Mouse (Mus musculus) heart, adult 8-10 months (tissue): ENCODE results near the gene Slc2a10. TPM values are rescaled to one million over a fixed set of nuclear protein-coding genes. Genes with fewer than 3 reads are reported as not detected.

Experiments
- DNase-seq: peaks from one replicate; pipeline ENCODE4 v3.0.0; 2022; ENCODE audit warnings: low spot score
- total RNA-seq, 4 experiments: library from RNA; stranded (reverse); gene quantifications; 2 replicates each; pipeline ENCODE4 v1.2.4; 2022

Slc2a10 gene
- total RNA-seq: 1 to 10 TPM; 6.2 to 8.2 (median 7.7) TPM

DNA sequence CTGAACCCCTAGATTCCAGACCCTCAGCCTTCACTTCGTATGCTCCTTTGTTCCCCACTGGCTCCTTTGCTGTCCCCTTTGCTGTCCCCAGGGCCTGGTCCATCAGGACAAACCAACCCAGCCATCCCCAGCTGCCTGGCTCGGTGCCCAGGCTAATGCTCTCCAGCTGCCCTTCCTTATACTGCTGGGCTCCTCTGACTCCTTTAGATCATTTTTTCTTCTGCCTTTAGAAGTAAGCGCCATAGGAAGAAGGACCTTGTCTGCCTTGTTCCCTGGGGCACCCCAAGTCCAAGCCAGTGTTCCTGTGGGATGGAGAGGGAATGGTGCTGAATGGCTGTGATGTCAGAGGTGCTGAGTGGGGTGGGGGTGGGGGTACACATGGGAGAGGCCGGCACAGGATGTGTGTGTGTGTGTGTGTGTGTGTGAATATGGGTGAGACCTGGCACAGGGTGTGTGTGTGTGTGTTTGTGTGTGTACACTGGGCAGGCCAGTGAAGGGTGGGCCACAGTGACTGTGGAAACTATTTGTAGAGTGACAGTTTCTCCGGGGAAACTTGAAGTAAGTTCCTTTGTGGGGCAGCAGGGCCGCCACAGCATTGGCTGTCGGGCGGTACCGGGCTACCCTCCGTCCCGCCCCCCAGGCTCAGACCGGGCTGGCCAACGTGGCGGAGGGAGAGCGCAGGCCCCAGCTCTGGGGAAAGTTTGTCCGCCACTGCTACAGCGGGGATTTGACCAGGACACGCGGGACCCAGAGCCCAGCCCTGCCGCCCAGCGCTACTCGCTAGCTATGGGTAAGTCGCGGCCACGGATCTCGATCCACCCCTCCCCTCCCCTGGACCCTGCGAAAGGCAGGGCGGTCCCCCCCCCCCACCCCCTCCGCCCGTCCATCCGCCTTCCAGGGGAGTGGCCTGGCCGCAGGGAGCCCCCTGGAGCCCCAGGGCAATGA, at the start of gene Slc2a10:
Gene Slc2a10, plus strand, starts transcription at position 529 of the 945 bp plus-strand sequence.
- peak; percentile 45 for DNase-seq

DNA sequence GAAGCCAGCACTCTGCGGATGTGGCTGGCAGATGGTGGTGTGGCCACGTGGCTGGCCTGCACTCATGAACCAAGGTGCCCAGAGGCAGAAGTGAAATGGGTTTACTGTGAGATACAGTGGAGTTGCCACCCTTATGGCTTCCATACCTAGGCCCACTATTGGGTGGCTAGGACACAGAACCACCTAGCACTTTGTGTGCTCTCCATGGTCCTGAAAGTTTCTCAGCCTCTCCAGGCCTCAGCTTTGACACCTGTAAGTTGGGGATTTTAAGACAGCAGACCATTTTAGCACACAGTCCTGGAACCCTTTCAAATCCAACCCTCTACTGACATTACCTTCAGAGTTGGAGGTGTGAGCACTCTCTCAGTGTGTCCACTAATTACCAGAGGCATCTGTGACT, 46.9 kb upstream of the Slc2a10 start:
- DNase-seq: no peak

DNA sequence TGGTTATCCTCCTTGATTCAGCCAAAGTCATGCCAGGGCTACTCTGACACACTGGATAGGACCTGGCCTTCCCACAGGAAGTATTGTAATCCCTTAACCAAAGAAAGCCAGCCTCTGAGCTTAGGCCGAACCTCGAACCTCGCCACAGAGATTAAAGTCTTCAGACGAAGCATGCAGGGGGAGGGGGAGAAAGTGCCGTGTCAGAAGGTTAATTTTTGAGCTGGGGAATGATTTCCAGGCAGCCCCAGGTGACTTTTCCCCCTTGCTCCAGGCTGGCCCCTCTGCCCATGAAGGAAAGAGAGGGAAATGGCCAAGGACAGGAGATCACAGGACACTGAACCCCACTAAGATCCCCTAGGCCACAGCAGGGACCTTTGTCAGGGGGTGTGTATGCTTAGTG, 45.4 kb upstream of the Slc2a10 start:
- no peak for DNase-seq

DNA sequence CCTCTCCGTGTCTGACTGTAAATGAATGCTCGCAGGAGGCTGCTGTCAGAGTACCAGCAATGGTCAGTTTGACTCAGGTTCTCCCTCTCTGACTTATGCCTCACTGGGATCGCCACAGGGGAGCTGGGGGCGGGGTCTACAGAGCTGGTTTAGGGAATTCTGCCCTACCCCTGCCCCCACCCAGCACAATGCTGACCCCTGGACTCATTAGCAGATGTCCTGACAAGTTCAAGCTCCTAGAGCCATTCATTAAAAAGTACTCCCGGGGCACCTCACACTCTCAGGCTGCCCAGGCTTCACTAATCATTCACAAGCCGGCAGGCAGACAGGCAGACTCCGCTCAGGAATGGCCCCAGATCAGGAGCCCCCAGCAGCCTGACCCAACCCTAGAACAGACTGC, 43.9 kb upstream of the Slc2a10 start:
- no peak for DNase-seq

DNA sequence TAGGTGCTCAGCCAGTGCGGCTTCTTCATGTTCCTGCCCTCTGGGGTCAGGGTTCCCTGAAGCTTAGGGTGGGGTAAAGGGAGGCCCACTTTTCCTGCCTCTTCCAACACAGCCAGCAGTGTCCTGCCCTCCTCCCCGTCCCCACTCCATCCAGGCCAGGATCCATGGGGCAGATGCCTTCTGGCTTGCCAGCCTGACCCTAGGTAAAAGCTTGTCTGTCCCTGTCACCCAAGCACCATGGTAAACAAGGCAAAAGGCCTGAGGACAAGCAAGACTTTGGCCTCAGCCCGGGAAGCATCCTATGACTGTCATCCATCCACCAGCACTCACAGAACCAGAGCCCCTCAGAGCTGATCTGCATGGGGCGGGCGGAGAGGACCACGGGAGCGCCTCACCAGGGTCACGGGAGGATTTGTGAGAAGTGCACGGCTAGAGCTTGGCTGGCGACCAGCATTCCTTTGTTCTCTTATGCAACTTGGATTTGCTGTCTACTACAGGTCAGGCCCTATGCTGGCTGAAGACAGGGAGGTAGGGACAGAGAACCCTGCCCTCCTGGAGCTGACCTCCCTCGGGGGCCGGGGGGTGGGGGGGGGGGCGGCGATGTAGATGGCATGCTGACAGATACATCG, 35.6 kb upstream of the Slc2a10 start:
- DNase-seq: peak; percentile 26

DNA sequence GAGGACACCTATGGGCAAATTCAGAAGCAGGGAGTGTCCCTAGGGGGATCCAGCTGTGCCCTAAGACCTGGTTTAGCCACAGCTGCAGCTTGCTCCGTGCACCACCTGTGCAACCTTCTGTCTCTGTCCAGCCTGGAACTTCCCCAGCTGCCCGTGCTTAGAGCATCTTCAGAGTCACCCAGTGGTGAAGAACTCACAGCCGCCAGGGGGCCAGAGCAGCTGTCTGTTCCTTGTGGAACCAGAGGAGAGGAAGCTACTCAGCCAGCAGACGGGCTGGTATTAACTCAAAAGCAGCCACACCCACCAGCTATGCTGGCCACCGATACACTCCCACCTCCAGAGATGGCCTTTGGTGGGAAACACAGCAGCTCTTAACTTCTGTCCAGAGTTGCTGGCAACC, 33.4 kb upstream of the Slc2a10 start:
- DNase-seq: no peak

DNA sequence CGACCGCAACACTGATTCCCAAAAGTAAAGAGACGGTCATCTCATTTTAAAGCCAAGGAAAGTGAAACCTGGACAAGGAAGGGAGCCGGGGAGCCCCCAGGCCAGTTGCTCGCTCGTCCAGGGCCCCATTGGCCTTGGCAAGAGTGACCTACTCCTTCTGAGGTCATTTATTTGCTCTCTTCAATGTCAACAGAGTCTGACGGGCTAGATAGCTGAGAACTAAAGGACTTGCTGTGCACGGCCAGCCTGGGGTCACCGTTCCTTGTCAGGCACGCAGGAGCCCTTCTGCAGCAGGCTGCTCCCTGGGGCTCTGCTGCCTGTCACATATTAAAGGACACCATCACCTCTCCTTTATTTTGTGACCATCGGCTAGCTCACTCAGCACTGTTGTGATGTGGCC, 31.6 kb upstream of the Slc2a10 start:
- DNase-seq: no peak

DNA sequence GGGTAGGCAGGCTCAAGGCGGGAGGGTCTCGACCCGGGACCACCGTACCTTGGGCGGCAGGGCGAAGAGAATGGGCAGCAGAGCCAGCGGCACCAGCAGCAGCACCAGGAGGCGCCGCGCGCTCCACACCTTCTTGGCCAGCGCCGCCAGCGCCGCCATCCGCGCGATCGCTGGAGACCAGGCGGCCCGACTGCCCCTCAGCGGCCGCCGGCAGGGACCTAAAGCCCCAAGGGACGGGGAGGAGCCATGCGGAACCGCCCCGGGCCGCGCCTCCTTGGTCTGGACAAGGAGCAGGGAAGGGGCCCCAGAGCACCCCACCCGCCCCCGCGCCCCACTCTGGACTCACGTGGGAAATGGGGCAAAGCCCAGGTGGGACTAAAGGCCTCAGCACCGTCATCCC, 30.6 kb upstream of the Slc2a10 start, which contains the start of gene Slc13a3:
Gene Slc13a3, minus strand, starts transcription at position 228 of the 400 bp plus-strand sequence.
- DNase-seq: no peak

DNA sequence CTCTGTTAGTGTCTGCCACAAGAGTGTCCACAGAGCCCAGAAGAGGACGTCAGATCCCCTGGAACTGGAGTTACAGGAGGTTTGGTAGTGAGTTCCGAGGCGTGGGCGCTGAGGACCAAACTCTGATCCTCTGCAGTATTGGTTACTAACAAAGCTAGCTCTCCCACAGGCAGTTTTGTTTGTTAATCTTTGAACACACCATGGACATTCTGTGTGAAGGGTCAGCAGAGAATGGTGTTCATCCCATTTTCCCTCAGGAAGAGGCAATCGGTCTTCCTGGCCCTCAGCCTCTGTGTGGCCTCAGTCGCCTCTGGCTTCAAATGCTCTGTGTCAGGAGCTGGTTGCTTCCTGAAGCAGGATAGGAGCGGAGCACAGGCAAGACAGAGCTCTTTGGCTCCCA, 28.2 kb upstream of the Slc2a10 start:
- no peak for DNase-seq

DNA sequence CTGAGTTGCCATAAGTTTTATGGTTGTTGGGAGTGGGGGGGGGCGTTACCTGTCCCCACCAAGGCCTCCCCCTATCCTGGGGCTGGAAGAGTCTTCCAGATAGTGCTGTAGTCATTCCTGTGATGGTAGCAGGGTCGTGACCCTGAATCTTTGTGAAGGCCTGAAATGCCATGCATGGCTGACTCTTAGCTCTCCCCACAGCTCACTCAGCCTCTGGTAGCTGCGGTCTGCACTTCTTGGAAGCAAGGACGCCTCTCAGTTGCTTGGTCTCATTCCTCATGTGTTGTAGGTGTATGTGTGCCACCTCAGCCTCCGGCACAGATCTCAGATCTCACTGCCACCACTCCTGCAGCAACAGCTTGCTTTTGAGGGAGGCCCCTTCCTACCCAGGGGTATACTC, 27.7 kb upstream of the Slc2a10 start:
- DNase-seq: no peak

DNA sequence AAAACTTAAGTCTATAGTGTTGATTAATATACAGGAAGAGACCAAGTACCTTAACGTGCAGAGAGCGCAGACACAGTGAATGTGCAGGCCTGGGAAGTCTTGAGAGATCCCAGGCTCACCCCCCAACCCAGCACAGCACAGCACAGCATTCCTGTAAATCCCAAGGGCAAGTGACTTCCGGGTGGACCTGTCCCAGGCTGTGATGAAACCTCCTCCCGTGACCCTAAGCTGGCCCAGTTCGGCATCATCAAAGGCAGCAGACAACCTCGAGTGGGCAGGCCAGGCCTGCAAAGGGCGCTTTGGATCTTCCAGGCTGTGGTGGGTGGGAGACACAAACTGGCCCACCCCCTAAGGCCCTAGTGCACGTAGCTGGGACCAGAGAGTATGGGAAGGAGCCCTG, 21.6 kb upstream of the Slc2a10 start:
- no peak for DNase-seq

DNA sequence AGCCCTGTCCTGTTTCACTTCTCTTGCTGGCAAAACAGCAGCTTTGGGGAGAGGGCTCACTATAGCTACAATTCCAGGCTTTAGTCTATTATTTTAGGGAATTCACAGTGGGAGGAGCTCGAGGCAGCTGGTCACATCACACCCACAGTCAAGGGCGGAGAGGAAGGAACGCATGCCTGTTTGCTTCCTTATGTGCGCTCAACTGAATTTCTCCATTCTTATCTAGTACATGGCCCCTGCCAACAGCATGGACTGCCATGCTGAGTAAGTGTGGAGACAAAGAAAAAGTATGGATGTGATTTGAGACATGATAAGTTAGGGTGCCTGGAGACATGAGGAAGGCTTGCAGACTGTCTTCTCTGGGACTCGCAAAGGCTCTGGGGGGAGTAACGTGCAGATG, 19.4 kb upstream of the Slc2a10 start:
- no peak for DNase-seq

DNA sequence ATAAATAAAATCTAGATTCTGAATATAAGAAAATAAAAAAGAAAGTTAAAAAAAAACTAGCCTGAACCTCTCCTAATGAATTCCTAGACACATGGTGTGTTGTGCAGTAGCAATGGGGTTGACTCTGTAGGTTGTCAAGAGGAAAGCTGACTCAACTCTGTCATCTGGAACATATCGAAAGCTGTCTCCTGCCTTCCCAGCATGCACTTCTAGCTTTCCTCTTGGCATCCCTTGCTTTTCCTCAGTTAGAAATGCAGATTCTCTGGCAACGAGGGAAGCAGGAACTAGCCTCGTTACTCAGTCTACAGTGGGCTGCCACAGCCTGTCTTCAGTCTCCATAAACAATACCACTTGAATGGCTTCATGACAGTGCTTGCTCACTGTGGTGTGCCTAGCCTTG, 17.8 kb upstream of the Slc2a10 start:
- no peak for DNase-seq

DNA sequence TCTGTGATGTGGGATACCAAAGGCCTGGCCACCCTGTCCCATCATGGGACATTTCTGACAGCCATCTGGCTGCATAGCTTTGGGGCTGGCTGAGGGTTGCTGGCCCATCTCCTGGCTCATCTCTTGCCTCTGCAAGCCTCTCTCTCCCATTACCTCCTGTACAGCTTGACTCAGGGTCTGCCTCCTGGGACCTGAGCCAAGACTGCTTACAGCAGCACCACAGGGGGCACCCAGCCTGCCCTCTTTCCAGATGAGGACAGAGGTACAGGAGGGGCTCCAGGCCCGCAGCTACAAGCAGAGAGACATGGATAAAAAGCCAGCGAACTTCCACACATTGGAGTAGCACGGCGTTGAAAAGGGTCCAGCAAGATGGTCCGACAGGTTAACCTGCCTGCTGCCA, 17.2 kb upstream of the Slc2a10 start:
- no peak for DNase-seq

DNA sequence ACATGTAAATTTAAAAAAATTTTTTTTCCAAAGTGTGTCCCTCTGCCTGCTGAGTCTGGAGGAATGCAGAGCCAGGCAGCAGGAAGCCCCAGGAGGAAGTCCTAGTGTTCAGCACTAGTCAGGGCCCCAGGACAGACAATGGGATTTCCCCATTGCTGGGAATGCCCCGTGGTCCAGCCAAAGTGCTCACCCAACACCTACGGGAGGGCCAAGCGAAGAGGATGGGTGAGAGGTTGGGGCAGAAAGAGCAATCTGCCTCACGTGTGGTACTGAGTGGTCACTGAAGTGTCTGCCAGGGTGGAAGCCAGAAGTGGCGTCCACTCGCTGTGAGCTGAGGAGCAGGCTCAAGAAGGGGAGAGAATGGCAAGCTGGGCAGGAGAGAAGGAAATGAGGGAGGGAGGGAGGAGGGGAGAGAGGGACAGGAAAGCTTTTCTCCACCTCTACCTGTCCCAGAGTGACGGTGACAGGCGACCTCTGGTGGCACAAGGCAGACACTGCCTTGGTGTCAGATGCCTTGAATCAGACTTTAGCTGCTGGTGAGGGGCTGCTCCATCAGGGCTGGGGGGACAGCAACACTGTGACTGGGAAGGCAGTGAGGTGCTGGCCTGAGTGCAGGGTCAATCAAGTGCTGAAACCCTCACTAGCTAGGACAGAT, 16.6 kb upstream of the Slc2a10 start:
- no peak for DNase-seq

DNA sequence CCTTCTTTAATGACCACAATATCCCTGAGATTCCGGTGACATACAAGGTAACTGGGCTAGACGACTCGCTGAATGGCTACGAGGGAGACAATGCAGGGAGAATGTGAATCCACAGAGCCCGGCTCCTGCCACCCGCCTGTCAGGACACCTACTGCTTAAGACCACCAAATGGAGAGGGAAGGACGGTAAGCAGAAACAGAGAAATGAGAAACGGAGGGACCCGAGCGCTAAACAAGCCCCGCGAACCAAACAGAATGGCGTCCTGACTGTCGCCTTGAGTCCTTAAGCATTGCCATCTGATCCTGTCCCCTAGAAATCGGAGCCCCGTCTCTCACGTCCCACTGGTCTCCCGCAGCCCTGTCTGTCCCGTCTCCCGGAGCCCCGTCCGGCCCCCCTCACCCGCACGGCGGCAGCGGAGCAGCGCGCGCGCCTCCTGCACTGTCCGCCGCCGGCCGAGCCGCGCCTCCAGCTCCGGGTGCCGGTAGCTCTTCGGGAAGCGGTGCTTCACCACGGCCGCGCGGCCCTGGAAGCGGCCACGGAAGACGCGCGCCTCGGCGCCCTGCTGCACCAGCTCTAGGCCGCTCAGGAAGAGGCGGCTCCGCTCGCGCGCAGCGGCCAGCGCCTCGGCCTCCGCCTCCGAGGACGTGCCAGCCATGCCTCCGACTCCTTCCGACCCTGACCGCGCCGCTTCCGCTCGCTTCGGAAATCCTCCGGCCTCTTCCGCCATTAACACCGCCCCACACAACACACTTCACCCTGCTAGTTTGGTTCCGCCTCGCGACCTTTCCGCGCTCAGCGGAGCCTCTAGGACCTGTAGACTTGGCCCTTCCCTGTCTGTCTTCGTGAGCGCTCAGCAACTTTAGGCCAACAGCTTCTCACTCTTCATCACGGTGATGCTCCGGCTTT, 10.7 kb upstream of the Slc2a10 start, which contains the start of gene Trp53rka:
Gene Trp53rka, minus strand, starts transcription at position 677 of the 906 bp plus-strand sequence.
- DNase-seq: peak; percentile 83

DNA sequence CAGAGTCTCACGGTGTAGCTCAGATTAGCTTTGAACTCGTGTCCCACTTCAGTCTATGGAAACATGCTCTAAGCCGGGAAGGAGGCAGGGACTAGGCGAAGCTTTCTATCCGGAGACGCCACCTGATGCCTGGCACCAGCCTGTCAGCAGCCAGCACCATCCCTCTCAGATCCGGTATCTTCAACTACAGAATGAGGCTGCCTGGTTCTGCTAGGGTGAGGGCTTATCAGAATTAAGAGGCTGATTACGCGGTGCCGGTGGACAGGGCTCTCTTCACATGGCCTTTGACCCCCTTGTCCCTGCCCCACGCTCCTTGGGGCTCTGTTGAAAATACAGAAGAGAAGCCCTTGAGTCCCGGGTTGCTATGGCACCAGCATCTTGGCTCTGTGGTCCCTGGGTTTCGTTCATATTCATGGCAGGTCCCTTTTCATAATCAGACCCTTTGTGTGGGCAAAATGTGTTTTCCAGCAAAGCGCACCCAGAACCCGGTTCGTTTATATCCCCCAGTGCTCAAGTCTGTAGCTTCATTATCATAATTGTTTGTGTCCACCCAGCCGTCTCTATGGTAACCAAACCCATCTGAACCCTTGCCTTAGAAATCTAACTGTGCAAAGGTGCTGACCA, 9.9 kb upstream of the Slc2a10 start:
- DNase-seq: no peak

DNA sequence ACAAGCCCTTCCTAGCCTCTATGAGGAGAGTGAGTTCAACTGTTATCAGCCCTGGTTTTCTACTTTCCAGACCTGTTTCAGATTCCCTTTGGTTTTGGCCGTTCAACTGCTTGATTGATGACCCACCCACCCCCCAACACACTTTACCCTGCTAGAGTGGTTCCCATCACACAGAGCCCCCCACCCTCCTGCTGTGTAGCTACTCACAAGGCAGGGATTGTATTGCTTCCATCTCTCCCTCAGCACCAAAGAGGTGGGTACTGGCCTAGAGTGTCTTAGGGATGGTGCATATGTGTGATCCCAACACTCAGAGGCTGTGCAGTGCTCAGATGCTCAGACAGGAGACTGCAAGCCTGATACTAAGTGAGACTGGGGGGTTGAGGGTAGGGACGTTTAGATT, 9.1 kb upstream of the Slc2a10 start:
- DNase-seq: no peak

DNA sequence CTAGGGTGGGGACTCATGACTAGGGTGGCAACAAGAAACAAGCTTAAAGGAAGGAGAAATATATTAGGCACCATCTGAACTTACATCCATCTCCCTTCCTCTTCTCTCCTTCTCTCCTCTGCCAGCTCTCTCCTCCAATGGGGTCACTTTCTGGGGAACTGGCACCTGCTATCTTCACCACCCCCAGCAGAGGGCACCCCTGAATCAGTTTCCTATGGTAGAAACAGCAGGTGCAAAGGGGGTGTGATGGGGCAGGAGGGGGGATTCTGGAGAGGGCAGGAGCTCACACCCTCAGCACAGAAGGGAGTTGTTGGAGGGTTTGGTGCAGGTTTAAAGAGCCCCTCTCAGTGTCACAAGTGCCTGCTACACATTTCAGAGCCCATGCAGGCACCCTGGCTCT, 7.3 kb upstream of the Slc2a10 start:
- DNase-seq: peak; percentile 25

DNA sequence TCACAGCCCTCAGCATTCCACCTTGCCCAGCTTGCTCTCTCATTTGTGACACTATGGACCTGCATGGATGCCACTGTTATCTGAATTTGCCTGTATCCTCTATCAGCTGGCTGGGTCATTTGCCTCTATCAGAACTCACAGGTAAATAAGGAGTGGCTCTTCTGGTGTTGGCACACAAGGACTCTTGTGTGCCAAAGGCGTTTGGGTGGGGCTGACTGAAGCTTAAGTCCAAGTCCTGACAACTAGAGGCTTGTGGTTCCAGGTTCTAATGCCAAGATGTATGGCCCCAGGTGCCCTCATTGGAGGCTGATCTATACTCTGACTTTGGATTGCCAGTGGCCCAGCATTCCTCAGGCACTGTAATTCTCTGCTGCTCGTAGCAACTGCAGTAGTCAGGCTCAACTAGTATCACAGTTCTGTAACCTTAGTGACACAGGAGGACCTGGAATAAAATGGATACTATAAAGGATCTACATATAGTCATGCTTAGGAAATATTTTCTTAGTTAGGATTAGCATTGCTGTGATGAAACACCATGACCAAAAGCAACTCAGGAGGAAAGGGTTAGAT, 5.8 kb upstream of the Slc2a10 start:
- DNase-seq: no peak

DNA sequence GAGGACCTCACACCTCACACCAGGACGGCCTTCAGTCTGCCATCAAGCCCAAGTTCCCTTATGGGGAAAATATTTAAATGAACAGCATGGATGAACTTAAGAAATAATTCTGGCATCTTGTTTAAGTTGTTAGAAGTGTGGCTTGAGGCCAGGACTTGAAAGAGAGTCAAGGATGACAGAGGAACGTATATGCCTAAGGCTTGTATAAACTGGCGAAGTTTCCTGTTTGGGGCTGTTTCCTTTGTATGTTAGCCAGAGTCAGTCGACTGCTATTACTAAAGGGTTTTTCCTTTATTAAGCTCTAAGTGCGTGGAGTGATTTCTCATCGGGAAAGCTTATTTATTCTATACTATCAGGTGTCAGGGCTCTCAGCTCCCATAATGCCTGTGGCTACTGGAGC, 4.8 kb upstream of the Slc2a10 start:
- DNase-seq: no peak
